Mouse (Mus musculus): ENCODE results near the gene Naip6.
"Not testable (repeated sequence)": the region's sequence is repeated elsewhere in the genome, so short reads cannot be mapped to it uniquely, and the experiment has no call there.

Gene Naip6

DNA sequence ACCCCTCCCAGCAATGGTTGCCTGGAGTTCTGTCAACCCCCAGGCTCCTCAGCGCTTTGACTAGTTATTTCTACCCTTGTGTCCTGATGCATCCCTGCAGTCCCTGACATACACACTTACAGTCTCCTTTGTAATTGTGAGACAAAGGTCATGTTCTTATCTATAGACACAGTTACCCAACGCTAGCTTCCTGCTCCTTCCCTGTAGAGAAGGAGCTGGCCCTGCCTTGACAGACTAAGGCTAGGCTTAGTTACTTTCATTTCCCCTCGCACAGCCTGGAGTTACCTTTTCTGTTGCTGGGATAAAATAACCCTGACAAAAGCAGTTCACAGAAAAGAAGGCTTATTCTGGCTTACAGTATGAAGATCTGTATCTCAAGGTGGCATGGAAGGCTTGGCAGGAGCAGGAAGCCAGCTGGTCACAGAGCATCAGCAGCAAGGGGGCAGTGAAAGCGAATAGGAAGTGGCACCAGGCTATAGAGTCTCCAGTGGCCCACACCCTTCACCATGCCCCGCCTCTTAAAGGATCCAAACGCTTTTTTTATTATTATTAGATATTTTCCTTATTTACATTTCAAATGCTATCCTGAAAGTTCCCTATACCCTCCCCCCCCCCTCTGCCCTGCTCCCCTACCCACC, at the start of gene Naip6:
Gene Naip6 (minus strand): TSS at position 419 of the 638 bp plus-strand sequence.
- not testable (repeated sequence) for DNase-seq (ENCODE audit: low spot score in 2 of 2)

DNA sequence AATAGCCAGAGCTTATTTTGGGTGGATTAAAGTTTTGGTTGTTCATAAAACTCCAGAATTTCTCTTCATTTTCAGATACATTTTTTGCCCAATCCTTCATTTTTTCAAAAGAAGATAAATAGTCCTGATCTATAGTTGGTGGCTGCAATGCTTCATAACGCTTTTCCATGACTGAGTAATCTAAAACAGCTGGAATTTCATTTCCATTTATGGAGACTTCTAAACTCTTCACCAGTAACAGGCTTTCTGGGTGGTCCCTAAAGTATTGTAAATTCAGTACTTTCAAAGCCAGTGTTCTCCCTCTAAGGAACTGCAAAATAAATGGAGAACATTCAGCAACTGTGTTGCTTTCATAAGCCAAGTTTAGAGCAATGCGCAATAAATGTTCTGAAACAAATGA, 34.8 kb upstream of the Naip6 start:
- DNase-seq (ENCODE audit: low spot score in 2 of 2), result not testable (repeated sequence)

DNA sequence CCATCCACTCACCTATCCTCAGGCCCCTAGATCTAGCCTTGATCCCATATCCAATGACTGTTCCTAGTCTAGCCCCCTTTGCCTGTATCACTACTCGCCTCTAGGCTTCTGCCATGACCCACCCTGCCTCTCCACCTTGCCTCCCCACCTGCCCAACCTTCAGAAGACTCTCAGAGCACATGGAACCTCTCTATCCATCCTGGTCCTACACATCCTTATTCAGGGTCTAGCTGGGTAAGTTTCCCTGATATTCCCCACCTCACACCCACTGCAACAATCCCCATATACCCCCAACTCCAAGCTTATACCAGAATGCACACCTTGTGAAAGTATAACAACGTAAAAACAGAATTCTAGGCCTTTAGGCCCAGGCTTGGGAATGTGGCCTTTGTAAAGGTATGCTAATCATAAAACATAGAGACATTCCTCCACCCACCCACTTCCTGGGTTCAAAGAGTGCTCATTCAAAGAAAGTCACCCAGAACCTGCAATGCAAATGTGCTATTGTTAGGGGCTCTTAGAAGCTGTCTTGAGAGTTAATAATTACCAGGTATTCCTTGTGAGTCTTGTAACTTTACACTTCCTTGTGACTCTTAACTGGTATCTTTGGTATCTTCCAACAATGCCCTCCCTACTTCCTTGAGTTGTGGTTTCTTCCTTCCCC, 32.2 kb upstream of the Naip6 start:
- DNase-seq (ENCODE audit: low spot score in 2 of 2), result not testable (repeated sequence)

GRCm38 (mm10) chr13:100341822-100342221, 24.3 kb upstream of the Naip6 start:
- no peak for DNase-seq (ENCODE audit: low spot score in 2 of 2)

- not testable (repeated sequence) for DNase-seq (ENCODE audit: low spot score in 2 of 2)
Observed at GRCm38 (mm10) chr13:100331728-100332127, 14.3 kb upstream of the Naip6 start.

DNA sequence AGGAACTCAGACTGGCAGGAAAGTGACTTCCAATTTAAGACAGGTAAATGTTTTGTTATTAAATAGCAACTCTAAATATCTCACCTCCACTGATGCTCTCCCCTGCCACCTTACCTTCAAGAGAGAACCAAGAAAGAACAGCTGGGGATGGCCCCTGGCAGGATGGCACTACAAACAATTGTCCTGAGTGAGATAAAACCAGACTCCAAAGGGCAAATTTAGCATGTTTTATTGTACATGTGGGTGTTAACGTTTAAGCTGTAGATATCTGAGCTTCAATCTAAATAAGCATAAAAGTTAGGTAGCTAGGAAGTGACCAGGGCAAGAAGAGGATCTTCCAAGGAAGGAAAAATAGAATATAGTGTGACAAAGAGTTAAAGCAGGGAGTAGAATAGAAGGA, 11.4 kb upstream of the Naip6 start:
- not testable (repeated sequence) for DNase-seq (ENCODE audit: low spot score in 2 of 2)

DNA sequence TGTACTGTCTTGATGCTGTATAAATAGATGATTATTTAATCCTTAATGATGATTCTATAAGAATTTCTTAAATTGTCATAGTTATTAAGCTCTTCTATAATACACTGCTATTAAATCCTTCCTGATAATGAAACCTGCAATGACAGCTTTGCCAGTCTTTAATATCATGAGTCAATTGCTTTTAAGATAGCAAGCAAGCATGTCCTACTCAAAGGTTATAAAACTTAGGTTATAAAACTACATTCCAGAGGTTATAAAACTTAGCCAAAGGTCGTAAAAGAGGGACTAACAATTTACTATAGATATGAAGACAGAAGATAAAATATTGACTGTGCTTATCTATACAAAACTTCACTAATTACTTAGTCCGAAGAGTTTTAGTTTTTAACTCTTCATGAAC, 10.6 kb upstream of the Naip6 start:
- not testable (repeated sequence) for DNase-seq (ENCODE audit: low spot score in 2 of 2)

DNA sequence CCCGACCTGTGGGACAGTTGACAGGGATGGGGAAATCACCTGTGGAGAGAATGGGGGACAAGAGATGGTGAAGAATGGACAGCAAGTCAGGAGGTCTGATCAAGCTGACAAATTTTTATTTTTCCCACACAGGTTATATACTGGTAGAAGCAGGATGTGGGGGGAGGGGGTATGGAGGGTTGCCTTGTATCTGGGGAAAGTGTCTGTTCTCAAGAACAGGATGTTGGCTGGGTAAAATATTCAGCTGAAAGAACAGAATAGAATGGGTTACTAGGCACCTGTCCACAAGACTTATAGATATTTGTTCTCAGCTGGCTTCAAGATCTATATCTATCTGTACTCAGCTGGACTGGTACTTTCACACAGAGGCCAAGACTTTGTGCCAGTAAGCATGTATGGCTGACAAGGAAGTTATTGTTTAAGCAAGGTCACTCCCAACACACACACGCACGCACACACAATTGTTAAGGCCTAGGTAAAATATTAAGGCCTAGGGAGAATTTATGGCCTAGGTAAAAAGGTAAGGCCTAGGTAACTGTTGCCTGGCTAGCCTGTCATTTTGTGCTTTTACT, 4.9 kb upstream of the Naip6 start:
- DNase-seq (ENCODE audit: low spot score in 2 of 2), result not testable (repeated sequence)

DNA sequence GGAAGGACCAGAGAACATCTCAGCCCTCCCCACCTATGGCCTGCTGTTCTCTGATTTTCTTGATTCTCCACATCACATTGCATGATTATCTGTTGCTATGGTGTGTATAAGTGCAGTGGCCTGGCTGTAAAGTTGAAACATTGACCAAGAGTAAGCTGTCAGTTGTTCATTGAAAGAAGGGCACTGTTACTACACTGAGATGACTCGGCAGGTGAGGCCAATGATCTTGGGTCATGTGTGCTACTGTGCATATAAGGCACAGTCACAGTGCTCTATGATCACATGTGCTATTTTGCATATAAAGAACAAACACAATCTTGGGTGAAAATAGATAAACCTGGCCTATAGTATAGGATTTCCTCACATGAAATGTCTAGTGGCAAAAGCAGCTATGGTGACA, 32.9 kb downstream of the Naip6 start:
- no peak for DNase-seq (ENCODE audit: low spot score in 2 of 2)

DNA sequence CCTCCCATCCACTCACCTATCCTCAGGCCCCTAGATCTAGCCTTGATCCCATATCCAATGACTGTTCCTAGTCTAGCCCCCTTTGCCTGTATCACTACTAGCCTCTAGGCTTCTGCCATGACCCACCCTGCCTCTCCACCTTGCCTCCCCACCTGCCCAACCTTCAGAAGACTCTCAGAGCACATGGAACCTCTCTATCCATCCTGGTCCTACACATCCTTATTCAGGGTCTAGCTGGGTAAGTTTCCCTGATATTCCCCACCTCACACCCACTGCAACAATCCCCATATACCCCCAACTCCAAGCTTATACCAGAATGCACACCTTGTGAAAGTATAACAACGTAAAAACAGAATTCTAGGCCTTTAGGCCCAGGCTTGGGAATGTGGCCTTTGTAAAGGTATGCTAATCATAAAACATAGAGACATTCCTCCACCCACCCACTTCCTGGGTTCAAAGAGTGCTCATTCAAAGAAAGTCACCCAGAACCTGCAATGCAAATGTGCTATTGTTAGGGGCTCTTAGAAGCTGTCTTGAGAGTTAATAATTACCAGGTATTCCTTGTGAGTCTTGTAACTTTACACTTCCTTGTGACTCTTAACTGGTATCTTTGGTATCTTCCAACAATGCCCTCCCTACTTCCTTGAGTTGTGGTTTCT, 45.9 kb downstream of the Naip6 start:
- not testable (repeated sequence) for DNase-seq (ENCODE audit: low spot score in 2 of 2)

DNA sequence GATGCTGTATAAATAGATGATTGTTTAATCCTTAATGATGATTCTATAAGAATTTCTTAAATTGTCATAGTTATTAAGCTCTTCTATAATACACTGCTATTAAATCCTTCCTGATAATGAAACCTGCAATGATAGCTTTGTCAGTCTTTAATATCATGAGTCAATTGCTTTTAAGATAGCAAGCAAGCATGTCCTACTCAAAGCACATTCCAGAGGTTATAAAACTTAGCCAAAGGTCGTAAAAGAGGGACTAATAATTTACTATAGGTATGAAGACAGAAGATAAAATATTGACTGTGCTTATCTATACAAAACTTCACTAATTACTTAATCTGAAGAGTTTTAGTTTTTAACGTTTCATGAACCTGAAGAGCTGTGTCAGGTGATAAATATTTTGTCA, 60.5 kb downstream of the Naip6 start:
- not testable (repeated sequence) for DNase-seq (ENCODE audit: low spot score in 2 of 2)

- DNase-seq (ENCODE audit: low spot score in 2 of 2), result not testable (repeated sequence)
Observed at GRCm38 (mm10) chr13:100255925-100256324, 61.5 kb downstream of the Naip6 start.

- DNase-seq (ENCODE audit: low spot score in 2 of 2), result not testable (repeated sequence)
Observed at GRCm38 (mm10) chr13:100251897-100252296, 65.6 kb downstream of the Naip6 start.

DNA sequence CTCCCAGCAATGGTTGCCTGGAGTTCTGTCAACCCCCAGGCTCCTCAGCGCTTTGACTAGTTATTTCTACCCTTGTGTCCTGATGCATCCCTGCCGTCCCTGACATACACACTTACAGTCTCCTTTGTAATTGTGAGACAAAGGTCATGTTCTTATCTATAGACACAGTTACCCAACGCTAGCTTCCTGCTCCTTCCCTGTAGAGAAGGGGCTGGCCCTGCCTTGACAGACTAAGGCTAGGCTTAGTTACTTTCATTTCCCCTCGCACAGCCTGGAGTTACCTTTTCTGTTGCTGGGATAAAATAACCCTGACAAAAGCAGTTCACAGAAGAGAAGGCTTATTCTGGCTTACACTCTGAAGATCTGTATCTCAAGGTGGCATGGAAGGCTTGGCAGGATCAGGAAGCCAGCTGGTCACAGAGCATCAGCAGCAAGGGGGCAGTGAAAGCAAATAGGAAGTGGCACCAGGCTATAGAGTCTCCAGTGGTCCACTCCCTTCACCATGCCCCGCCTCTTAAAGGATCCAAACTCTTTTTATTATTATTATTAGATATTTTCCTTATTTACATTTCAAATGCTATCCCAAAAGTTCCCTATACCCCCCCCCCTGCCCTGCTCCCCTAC, 70.5 kb downstream of the Naip6 start:
- DNase-seq (ENCODE audit: low spot score in 2 of 2), result not testable (repeated sequence)

DNA sequence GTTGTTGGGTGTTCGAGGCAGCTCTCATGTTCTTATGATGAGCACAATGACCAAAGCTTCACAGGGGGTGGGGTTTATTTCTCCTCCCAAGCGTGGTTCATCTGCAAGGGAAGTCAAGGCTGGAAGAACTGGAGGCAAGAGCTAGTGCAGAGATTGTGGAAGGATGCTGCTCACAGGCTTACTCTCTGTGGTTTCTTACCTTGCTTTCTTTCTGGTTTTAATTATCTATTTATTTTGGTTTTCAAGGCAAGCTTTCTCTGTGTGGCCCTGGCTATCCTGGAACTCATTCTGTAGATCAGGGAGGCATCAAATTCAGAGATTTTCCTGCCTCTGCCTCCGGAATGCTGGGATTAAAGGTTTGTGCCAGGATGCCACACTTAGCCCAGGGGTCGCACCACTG, 71.3 kb downstream of the Naip6 start, which contains the start of gene Naip5:
Gene Naip5 (minus strand): TSS at position 101 of the 400 bp plus-strand sequence.
- DNase-seq (ENCODE audit: low spot score in 2 of 2), result not testable (repeated sequence)

DNA sequence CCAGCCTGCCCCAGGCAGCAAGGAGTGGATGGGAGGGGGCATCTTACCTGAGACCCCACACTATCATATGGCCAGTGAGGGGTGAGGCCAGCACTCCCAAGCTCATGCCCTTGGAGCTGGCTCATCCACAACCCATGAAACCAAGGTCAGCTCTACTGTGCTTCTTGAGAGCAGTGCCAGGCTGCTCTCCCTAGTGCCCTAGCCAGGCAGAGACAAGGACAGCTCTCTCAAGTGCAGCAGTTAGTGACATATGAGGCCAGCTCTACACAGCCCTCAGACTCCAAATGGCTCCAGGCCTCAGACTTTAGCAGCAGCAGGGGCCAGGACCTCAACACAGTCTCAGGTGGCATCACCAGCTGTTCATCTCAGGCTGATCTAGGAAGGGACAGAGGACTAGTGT, 73.8 kb downstream of the Naip6 start:
- DNase-seq (ENCODE audit: low spot score in 2 of 2), result no peak
